Mouse (Mus musculus) cerebellum, adult 2 months (tissue): ENCODE results near the gene Pgpep1l.

Experiments used
- CTCF ChIP-seq: fragments of 200-500 bp; IDR thresholded peaks from 2 replicates; pipeline ENCODE4 v1.5.1; 2011; ENCODE audit warnings: low read depth, mild to moderate bottlenecking, control low read depth, low read length, moderate library complexity, borderline replicate concordance; ENCODE audit not compliant: insufficient read depth
- POLR2A ChIP-seq: fragments of 200-500 bp; IDR thresholded peaks from 2 replicates; pipeline ENCODE4 v1.6.1; 2011; ENCODE audit warnings: low read length, control low read depth, borderline replicate concordance; ENCODE audit not compliant: insufficient read depth

DNA sequence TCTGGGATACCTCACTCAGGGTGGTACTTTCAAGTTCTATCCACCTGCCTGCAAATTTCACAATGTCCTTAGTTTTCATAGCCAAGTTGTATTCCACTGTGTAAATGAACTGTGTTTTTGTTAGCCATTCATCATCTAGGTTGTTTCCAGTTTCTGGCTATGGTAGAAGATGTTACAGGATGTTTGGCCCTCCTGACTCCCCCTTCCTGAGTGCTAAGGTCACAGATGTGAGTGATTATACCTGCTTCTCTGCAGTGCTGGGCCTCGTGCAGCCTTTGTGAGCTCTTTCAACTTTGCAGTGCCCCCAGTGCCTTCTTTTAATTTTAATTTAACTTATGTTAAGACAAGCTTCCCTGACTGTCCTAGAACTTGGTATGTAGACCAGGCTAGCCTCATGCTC is 27.6 kb upstream of the Pgpep1l start:
- TF ChIP-seq CTCF (no peak), POLR2A (no peak)
